Mouse (Mus musculus) megakaryocyte, embryonic 14.5 days (primary cell): ENCODE data around the gene Banp.

Experiments
- FLI1 ChIP-seq: IDR thresholded peaks from 2 replicates; pipeline ENCODE4 v1.6.1; 2012; ENCODE audit warnings: low read length, inconsistent platforms, mixed read lengths
- GATA1 ChIP-seq: IDR thresholded peaks from 3 replicates; pipeline ENCODE4 v1.6.1; 2012; ENCODE audit warnings: mixed read lengths, low read length, inconsistent platforms, borderline replicate concordance

DNA sequence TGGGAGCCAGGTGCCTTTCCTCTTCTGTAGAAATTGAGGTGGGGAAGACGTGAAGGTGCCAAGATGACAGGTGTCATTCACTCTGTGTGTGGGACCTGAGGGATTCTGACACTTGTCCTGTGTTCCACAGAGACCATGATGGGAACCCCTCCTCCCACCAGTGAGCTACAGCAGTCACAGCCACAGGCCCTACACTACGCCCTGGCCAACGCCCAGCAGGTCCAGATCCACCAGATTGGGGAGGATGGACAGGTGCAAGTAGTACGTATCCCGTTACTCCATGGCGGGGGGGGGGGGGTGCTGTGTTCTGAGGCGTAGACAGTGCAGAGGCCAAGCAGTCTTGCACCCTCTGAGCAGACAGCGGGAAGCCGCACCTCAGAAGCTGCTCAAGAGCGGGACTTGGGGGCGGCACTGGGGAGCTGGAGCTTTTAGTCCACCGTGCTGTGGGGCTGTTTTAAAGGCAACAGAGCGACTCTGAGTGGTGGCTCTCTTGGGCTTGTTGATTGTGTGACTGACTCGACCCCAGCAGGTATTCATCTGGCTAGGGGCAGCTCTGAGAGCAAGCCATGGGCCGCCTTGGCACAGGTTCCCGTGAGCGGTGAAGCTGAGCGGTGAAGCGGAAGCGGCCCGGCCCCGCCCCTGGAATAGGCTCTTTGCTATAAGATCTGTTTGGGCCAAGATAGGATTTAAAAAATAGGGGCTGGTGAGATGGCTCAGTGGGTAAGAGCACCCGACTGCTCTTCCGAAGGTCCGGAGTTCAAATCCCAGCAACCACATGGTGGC is 56.1 kb downstream of the Banp start:
- no peak for TF ChIP-seq FLI1
- no peak for TF ChIP-seq GATA1
